Mouse (Mus musculus): ENCODE measurements around the gene Gm3055.
"Not testable (repeated sequence)": the region's sequence is repeated elsewhere in the genome, so short reads cannot be mapped to it uniquely, and the experiment has no call there.

Gm3055 gene

GRCm38 (mm10) chr10:81770506-81771403, at the start of gene Gm3055:
Gene Gm3055, minus strand, starts transcription at chr10:81771161.
- DNase-seq: not testable (repeated sequence)

GRCm38 (mm10) chr10:81811899-81812298, 40.9 kb upstream of the Gm3055 start, which contains the start of gene Gm4767:
Gene Gm4767, plus strand, starts transcription at chr10:81812186.
- DNase-seq: peak; percentile 1

GRCm38 (mm10) chr10:81771404-81771777, 430 bp upstream of the Gm3055 start:
- DNase-seq: not testable (repeated sequence)

- DNase-seq: not testable (repeated sequence)
These were observed 66.2 kb downstream of the Gm3055 start, which contains the start of gene Zfp433 for GRCm38 (mm10) chr10:81704531-81705301. Gene Zfp433, plus strand, starts transcription at chr10:81704825.
